Mouse (Mus musculus) regulatory T cell (primary cell): ENCODE results near the gene Banp.

Source experiments
- in situ Hi-C: fragments of 300-600 bp; cut with MboI, MseI; formaldehyde crosslinking; loops from one replicate; pipeline ENCODE4 v1.15.1; 2025; ENCODE audit warnings: high pct_unique_total_duplicates

The Banp gene

DNA sequence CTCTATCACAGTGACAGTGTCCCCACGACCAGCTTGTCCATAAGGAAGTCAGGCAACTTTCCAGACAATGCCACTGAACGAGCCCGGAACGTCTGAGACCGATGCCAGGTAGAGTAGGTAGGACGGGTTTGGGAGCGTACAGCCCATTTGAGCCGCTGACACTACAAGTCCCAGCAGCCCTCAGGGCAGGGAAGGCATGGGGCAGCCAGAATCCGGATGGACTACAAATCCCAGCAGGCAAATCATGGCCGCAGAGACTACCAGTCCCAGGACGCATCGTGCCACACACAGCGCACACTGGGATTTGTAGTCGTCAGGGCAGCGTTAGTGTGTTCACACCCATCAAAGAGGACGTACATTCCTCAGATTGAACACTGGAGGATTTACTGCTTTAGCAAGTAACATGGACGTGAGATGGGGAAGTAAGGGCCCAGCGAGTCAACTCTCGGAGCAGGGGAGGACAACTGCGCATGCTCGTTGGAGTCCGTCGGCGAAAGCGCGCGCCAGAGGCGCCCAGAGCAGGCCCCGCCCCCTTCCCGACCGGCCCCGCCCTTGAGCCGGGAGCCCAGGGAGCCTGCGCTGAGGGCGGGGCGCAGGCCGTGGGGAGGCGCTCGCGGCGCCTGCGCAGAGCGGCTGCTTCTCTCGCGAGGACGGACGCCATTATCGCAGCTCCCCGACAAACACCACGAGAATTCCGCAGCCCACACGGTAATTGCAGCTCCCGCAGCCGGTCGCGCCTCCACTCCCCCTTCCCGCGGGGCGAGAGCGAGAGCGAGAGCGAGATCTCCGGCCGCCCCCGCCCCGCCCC, 595 bp downstream of the Banp start:
- in situ Hi-C loops = loop anchor here (5.0 to 10.0 kb wide), 3 partner anchors 38 to 1245 kb away; partner anchors contain the start of gene Zc3h18

DNA sequence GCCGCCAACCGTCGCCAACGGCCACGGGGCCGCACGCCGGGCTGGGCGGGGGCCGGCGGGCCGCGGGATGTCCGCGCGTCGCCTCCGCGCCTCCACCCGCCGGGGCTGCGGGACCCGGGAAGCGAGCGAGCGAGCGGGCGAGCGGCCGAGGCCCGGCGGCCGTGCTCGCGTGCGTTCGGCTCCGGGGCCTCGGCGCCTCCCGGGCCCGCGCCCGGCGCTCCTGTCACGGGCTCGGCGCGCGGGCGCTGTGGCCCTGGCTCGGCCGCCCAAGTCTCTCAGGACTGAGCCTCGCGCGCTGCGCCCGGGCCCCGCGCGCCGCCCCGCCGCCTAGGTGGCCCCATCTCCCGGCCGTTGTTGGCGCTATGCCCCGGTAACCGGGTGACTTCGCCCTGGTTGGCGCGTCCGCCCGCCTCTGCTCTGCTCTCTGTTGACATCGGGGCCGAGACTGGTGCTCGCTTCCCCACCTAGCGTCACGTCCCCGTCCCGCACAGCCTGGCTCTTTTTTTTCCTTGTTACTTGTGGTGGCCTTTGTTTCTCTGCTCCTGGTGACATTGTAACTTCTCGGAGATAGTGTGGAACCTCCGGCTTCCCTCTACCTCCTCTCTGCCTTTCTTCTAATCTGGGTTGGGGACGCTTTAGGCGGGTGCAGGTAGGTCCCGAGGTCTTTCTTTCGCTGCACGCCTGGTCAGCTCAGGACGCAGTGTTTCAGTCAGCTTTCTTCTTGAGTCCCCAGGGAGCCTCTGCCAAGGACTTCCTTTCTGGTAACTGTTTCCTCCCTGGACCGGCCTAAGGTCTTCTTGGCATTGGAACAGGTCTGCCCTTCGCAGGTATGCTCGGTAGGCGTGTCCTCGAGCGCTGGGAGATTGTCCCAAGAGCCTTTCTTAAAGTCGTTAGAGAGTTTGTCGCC, 1.5 kb downstream of the Banp start:
- in situ Hi-C loops = loop anchor here (10.0 kb wide), 2 partner anchors 424 to 1244 kb away; partner anchors contain the start of gene Zc3h18

DNA sequence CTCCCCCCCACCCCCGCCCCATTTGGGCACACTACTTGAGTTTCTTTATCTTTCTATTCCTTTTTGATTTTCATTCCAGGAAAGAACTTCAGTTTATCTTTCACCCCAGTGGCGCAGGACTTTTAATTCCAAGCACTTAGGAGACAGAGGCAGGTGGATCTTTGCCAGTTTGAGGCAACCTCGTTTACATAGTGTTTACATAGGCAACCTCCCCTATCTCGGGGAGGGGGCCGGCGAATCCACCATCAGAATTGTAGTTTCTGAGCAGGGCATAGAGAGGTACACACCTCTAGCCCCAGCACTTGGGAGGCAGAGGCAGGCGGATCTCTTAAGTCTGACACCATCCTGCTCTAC, 2.1 kb downstream of the Banp start:
- in situ Hi-C loops = loop anchor here (10.0 kb wide), 2 partner anchors 423 to 1243 kb away; partner anchors contain the start of gene Zc3h18

DNA sequence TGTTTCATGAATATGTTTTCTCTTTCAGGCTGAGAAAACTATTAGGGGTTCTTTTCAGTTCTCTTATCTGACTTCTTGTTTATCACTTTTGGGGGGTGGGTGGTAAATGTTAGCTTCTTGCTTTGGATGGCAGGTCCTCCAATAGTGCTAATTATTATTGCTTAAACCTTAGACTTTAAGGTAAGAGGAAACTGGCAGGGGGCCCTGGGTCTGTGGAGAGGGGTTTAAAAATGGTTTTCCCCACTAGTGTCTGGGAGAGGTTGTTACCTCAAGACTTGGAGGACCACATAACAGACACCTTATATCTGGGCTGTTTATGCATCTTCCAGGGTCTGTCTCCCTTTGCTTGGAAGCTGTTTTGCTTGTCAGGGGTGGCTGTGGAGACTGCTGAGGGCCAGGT, 2.6 kb downstream of the Banp start:
- in situ Hi-C loops = loop anchor here (10.0 kb wide), 2 partner anchors 423 to 1243 kb away; partner anchors contain the start of gene Zc3h18

DNA sequence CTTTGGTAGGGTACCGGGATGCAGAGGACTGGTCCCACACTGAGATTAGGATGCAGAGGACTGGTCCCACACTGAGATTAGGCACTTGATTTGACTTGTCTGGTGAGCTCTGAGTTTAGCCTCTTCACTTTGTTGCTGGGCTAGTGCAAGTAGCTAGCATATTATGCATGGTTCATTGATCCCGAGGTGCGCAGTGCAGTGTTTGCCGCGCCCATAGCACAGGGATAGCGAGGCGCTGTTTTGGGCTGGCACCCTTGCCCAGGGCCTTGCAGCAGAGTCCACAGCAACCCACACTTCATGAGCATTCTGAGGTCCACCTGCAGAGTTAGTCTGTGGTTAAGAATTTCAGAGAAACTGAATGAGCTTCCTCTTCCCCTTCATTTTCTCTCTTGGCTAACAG, 3.2 kb downstream of the Banp start:
- in situ Hi-C loops = loop anchor here (10.0 kb wide), 2 partner anchors 422 to 1242 kb away; partner anchors contain the start of gene Zc3h18

DNA sequence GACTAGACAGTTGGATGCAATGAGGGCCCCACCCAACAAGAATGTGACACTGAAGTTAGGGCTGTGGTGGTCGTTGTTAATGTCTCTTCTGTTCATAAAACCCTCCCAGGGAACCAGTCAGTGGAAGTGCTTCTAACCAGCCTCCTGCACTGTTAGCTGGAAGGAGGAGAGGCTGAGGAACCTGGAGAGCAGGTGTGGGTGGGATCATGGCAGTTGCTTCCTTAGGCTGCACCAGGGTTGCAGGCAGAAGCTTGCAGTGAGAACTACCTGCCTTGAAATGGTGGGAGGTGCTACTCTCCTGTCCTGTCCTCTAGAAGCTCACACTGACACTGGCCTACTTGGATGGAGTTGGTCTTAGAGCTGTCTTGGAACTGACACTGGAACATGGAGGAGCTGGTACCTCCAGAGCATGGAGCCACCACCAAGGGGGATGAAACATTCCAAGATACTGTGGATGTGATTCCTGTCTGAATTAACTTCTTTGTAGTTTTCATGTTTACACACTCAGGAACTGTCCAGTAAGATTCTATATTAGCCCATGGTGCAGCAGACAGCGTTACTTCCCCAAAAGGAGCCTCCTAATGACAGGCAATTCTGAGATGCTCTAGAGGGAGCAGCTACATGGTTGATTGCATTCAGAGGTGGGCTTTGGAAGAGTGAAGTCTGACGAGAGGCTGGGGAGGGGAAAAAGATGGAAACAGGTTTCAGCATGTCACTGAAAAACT, 4.4 kb downstream of the Banp start:
- in situ Hi-C loops = loop anchor here (10.0 kb wide), 2 partner anchors 421 to 1241 kb away; partner anchors contain the start of gene Zc3h18

DNA sequence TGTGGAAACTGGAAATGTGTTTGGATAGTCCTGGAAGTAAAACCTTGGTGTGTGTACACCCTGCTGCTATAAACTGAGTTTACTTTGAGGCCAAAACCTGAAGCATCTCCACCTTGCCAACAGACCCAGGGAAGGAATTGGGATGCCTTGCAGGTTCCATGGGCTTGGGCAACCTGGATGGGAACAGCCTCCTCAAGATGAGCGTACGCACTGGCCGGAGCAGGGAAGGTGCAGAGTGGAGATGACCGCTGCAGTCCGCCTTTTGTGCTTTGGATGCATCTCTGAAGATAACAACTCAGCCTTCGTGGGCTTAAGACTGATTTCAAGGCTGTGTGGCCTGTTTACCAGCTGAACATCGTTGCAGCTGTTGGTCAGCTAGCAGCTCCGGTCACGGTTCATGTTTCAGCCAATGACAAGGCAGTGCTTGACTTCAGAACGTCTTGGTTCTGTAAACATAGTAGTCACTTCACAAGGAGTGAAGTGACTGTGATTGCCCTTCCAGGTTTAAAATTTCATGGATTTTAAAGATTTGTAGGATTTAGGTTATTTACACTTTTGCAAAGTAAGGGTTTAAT, 5.5 kb downstream of the Banp start:
- in situ Hi-C loops = loop anchor here (10.0 kb wide), 2 partner anchors 420 to 1240 kb away; partner anchors contain the start of gene Zc3h18

DNA sequence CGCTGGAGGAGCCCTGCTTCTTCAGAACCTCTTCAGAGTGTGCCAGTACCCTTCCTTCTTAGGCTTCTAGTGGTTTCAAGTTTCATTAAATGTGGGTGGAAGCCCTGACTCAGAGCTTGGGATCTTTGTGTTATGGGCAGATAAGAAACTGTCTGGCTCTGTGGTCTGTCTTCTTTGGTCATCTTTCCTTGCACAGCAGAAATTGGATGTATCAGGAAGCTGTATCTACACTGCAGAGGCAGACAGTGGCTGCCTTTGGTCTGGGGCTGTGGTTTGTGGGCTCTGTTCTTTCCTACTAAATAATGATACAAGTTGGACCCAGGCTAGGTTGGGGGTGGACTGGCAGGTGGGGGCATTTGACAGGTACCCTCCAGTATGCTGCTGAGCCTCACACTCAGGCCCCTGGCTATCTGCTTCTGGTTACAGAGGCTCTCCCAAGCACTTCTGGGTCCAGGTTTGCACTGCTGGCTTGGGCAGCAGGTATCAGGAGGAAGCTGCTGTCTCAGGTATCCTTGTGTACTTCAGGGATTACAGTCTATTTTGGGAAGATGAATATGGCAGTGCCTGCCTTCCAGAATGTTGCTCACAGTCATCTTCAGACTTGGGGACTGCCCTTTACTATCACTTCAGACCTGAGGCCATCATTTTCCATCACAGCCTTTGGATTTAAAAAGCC, 6.4 kb downstream of the Banp start:
- in situ Hi-C loops = loop anchor here (10.0 kb wide), 2 partner anchors 419 to 1239 kb away; partner anchors contain the start of gene Zc3h18

DNA sequence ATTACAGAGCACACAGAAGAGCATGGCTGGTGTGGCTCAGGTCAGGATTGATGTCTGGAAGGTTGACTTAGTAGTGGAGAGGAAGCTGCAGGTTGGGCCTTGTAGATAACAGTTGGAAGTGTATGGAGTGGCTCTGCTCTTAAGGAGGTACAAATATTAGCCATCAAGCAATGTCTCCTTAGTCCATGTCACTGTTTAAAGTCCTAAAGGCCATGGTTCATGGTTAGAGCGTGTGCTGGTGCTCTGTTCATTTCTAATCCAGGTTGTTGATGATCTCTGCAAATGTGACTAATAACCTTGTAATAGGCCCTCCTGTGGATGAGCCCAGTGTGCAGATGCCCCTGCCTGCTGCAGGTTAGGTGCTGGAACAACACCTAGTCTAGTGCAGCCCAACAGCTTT, 8.8 kb downstream of the Banp start:
- in situ Hi-C loops = loop anchor here (10.0 kb wide), 2 partner anchors 416 to 1236 kb away; partner anchors contain the start of gene Zc3h18

DNA sequence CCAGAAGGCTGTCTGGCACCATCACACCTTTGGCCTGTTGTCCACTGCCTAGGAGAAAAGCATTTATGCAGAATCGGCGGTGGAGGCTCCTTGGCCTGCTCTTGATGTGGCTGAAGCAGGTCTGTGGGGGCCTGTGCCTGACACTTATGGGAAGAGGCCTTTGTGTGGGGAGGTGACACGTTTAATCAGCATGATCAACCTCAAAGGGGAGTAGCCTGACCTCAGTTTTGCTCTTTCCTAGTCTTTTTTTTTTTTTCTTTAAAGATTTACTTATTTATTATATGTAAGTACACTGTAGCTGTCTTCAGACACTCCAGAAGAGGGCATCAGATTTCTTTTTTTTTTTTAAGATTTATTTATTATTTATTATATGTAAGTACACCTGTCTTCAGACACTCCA, 13.3 kb downstream of the Banp start:
- in situ Hi-C loops = no loop called here

DNA sequence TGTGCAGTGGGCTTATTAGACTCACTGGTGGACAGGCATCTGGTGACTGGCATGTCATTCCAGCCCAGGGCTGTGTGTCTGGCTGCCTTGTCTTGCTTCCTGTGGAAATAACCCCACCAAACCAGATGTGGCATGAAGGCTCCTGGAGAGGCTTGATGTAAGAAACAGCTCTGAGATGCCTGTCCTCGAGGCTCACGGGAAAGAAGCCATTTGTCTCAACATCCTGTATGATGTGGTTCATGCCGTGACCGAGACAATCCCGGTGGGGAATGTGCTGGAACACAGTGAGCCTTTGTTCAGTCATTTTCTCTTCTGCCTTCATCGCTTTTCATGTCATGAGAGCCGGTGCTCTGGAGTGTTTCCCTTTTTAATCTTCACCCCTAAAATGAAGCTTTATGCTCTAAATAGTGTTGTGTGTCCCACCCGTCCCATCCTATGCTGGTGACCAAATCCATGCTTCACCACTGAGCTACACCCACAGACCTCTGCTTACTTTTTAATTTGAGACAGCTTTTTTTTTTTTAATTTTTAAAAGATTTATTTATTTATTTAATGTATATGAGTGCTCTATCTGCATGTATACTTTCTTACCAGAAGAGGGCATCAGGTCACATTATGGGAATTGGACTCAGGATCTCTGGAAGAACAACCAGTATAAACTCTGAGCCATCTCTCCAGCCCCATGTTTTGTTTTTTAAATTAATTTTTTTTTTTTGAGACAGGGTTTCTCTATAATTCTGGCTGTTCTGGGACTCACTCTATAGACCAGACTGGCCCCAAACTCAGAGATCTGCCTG, 15.4 kb downstream of the Banp start:
- in situ Hi-C loops = no loop called here

DNA sequence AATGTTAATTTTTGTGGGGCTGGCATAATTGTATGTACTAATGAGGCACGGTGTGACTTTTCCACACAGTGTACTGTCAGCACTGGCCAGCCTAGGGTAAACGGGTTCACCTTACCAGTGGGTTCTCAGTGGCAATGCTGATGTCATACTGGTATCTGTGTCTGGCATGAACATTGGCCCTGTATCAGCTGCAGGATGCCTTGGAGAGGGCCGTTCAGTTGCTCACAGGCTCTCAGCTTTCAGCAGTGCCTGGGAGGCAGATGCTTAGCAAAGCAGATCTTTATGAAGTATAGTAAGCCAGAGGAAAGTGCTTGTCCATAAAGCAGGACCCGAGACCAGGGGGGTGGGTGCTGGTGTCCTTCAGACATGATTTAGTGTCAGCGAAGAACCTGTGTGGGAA, 16.6 kb downstream of the Banp start:
- in situ Hi-C loops = no loop called here

DNA sequence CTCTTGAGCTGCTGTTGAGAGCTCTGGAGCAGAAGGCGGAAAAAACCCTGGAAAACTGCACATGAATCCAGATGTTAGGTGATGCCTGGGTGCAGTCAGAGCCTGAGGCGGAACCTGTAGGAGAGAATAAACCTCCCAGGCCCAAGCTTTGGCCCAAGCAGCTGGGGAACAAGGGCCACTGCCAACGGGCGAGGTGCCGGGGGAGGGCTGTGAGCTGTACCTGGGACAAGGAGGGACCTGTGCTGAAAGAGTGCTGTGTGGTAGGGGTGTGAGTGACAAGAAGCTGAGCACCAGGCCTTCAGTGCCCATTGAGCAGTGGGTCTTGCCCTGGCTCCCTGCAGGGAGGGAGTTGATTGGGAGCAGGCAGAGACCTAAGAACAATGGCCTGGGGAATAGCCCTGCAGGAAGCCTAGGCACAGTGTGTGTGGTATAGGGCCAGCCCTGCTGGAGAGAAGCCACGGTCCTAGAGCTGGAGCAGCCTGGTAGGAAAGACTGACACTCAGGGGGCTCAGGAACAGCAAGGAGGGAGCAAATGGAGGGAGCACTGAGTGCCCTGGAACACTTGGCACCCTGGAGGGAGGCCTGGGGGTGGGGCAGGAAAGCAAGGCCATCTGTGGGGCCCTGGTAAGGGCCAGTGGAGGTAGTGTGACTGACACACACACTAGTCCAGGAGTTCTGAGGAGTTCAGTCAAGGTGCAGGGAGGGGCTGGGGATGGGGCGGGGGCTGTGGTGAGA, 17.3 kb downstream of the Banp start:
- in situ Hi-C loops = no loop called here

DNA sequence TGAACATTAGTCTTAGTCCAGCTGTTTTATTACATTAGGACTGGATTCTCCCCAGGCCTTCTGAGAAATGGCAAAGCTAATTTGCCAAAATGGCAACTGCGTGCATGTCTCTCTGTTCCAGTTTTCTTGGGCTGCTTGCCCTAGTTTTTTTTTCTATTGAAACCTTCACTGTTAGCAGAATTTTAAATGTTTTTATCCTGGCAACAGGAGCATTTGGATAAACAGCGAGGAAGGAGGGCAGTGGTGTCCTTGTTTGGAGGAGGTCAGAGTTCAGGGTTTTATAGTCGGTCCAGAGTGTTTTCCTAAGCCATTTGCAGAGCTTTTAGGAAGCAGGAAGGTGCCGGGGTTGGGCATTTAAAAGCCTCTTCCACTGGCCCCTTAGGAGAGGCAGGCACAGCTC, 18.4 kb downstream of the Banp start:
- in situ Hi-C loops = no loop called here

DNA sequence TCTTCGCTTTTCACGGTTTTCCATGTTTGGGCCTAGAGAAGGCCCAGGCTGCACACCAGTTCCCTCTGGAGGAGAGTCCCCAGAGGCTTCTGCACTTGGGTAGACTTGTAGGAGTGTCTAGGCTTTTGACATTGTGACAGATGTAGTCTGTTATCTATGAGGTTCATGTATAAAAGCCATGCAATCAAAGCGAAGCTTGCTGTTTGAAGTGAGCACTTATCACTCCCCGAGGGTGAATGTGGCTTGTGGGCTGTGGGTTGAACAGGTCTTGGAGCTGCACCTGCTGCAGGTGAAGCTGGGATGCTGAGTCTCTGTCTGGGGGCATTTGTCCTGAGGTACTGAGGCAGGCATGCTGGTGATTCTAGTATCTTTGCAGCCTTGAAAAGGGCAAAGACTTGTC, 19.0 kb downstream of the Banp start:
- in situ Hi-C loops = no loop called here

DNA sequence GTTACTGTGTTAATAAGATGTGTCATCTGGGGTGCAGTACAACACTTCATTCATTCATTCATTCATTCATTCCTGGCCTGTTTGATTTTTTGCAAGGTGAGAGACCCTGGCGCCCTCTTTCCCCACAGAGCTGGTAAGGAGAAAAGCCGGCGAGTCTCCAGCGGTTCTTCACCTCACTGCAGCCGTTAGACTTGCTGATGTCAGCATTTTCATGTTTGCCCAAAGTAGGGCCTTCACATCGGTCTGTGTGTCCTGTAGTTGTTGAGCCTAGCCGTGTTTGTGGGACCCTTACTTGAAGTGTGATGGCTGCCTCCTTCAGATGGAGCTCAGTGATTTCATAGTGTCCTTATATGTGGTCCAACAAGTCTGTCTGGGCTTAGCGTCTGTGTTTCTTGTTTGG, 20.7 kb downstream of the Banp start:
- in situ Hi-C loops = no loop called here

DNA sequence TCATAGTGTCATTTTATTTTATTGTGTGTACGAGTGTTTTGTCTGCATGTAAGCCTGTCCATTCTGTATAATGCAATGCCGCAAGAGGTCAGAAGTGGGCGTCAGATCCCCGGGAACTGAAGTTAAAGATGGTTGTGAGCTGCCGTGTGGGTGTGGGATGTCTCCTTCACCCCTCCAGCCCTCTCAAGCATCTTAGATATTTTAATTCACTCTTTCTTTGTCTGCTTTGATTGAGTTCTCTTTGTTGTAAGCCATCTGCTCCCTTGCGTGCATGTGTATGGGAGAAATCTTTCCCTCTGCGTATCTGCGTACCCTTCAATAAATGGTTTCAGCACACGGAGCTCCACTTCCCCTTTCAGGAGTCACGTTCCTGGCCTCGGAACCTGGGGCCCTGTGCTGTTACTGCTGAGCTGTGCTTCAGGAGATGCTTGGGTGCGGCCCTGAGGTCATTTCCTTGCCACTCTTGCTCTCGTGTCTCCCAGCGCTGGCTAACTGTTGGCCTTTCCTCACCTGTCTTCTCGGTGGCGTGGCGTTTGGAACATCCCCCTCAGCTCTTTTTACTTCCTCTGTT, 22.0 kb downstream of the Banp start:
- in situ Hi-C loops = no loop called here

DNA sequence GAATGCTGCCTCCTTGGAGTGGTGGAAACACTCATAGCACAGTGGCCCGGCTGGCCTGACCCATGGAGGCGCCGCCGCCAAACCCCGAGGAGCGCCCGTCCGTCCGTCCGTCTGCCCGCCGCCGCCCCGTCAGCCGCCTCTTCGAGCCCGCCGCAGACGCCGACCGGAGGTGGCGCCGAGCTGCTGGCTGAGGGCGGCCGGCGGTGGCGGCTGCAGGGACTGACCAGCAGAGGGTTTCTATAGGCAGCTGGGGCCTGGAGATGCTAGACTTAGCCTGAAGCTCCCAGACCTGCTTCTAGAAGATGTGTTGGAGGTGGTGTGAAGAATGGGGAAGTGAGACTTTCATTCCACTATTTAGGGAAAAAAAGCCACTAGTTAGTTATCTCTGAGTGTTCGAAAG, 24.4 kb downstream of the Banp start:
- in situ Hi-C loops = no loop called here
